Mouse (Mus musculus): ENCODE results near the gene Ube4a.

Gene Ube4a

GRCm38 (mm10) chr9:44911365-44911764 lies 54.0 kb downstream of the Ube4a start:
- in situ Hi-C loops (cut with MboI, MseI), result loop anchor here in 1 of 2 experiments (10.0 kb wide), 1 partner anchor 233 kb away; no protein-coding TSS in a partner anchor

GRCm38 (mm10) chr9:44905620-44906019 lies 59.8 kb downstream of the Ube4a start:
- in situ Hi-C loops (cut with MboI, MseI), result loop anchor here in 1 of 2 experiments (5.0 kb wide), 1 partner anchor 58 kb away; no protein-coding TSS in a partner anchor

DNA sequence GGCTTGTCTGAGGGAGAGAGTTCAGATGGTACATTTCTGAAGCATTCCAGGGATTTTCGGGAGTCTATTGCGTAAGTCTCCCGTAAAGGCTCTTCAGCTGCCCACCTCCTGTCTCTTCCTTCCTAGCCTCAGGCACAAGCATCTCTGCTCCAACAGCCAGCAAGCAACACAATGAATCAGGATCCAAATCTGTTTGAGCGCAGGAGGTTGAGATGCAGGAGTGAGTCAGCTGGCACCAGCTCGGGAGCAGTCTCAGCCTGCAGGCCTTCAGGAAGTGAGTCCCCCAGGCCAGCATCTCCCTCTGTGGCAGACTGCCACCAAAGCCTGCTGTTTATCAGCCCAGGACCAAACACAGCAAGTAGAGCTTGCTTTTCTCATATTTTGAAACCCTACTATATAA lies 60.4 kb downstream of the Ube4a start:
- in situ Hi-C loops (cut with MboI, MseI), result loop anchor here in 1 of 2 experiments (5.0 kb wide), 1 partner anchor 58 kb away; no protein-coding TSS in a partner anchor

- in situ Hi-C loops (cut with MboI, MseI), result no loop called here
These were observed 61.5 kb downstream of the Ube4a start for GRCm38 (mm10) chr9:44903856-44904255.

GRCm38 (mm10) chr9:44900402-44900801 lies 65.0 kb downstream of the Ube4a start:
- in situ Hi-C loops (cut with MboI, MseI), result no loop called here

DNA sequence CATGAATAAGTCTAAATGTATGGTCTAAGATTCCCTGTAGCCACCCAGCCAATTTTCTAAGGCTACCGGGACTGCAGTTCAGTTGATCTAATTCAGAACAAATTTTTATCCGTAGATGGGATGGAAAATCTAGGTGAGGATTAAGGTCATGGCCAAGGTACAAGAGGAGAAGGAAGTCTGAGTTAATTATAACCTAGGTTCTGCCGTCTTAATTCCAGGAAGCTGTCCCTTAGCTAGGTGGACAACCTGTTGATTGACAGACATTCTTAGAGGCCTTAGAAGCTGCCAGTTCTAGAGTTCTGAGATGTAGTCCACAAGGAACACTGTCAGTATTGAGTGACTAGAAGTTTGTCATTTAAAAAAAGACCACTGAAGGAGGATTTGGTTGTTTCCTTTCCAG lies 65.7 kb downstream of the Ube4a start:
- in situ Hi-C loops (cut with MboI, MseI), result no loop called here

- in situ Hi-C loops (cut with MboI, MseI), result no loop called here
These were observed 68.4 kb downstream of the Ube4a start for GRCm38 (mm10) chr9:44897024-44897423.

GRCm38 (mm10) chr9:44892664-44893063 lies 72.7 kb downstream of the Ube4a start:
- in situ Hi-C loops (cut with MboI, MseI), result no loop called here

GRCm38 (mm10) chr9:44891210-44891609 lies 74.2 kb downstream of the Ube4a start:
- in situ Hi-C loops (cut with MboI, MseI), result no loop called here

- in situ Hi-C loops (cut with MboI, MseI), result no loop called here
These were observed 75.3 kb downstream of the Ube4a start for GRCm38 (mm10) chr9:44890122-44890521.

- in situ Hi-C loops (cut with MboI, MseI), result no loop called here
These were observed 77.2 kb downstream of the Ube4a start for GRCm38 (mm10) chr9:44888114-44888624.

GRCm38 (mm10) chr9:44882981-44883569 lies 82.3 kb downstream of the Ube4a start:
- in situ Hi-C loops (cut with MboI, MseI), result no loop called here

GRCm38 (mm10) chr9:44882436-44882980 lies 82.9 kb downstream of the Ube4a start:
- in situ Hi-C loops (cut with MboI, MseI), result no loop called here

- in situ Hi-C loops (cut with MboI, MseI), result no loop called here
These were observed 83.4 kb downstream of the Ube4a start for GRCm38 (mm10) chr9:44881941-44882435.

GRCm38 (mm10) chr9:44881221-44881871 lies 84.1 kb downstream of the Ube4a start, which contains the start of gene Kmt2a:
TSS of gene Kmt2a (minus strand) at chr9:44881296.
- in situ Hi-C loops (cut with MboI, MseI), result no loop called here

DNA sequence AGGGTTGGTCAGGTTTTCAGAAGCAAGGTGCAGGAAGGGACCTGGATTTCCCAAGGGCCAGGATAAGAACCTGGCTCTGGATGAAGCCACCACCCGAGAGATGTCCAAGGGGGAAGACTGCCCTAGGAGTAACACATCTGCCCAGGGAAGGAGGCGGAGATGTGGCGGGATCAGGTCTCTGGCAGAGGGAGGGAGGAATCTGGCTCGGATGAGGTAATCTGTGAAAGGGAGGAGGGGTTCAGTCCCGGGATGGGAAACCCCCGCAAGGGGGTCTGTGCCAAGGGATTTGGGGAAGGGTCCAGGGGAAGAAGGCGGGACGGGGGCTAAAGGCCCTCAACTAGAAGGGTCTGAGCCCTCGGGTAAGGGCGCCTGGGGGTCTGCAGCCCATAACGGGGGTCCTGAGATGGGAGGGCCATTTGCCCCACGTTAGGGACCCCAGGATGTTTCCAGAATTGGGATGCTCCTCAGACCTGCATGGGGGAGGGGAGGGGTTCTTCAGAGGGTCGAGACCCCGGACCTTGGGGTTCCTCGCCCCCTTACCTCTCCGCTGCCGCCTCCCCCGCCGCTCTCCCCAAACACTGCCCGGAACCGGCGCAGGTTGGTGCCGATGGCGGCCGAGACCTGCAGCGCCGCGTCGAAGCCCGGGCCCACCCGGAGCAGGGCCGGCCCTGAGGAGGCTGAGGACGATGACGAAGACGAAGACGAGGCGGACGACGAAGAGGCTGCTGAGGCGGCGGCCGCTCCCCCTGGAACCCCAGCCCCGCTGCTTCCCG lies 84.9 kb downstream of the Ube4a start:
- in situ Hi-C loops (cut with MboI, MseI), result no loop called here

GRCm38 (mm10) chr9:44879694-44880271 lies 85.6 kb downstream of the Ube4a start:
- in situ Hi-C loops (cut with MboI, MseI), result no loop called here

DNA sequence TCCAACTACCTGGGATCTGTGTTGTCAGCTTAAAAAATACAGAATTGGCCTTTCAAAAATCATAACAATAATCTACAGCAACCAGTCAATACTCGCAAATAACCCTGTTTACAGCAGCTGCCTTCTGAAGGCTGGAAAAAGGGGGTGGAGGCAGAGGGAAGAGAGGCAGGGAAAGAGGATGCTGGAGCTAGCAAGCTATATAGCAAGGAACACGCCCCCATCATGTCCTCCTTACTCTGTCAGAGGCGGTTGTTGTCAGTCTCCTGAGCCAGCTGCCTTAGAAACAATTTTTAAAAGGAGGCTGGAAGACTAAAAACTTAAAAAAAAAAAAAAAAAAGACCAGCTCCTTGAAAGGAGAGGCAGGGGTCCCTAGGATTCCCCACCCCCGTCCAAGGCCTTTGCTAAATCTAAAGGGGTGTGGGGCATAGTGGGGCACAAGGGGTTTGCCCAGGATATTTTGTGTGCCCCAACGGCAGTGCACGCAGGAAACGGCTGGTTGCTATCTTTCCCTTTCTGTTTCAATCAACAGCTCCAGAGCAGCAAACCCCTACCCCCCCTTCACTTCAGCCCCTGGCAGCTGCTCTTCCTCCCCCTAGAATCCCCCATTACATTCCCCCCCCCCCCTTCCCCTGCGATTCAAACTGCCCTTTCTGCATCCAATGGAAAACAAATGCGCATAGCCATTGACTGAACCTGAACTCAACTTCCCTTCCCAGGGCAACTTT lies 86.5 kb downstream of the Ube4a start:
- in situ Hi-C loops (cut with MboI, MseI), result no loop called here

- in situ Hi-C loops (cut with MboI, MseI), result no loop called here
These were observed 87.7 kb downstream of the Ube4a start for GRCm38 (mm10) chr9:44877686-44878085.

- in situ Hi-C loops (cut with MboI, MseI), result no loop called here
These were observed 89.9 kb downstream of the Ube4a start for GRCm38 (mm10) chr9:44875476-44875875.
